Mouse (Mus musculus) ovary, adult 10 weeks (tissue): ENCODE measurements around the gene Hes5. TPM values are rescaled to one million over a fixed set of nuclear protein-coding genes. Genes with fewer than 3 reads are reported as not detected.

Experiments used
- polyA plus RNA-seq: library from polyadenylated mRNA; stranded (reverse); fragments of 350-450 nt; fragmentation: Illumina TruSeq; extraction: RNeasy Lipid Tissue Mini Kit (QIAGEN cat#74804); gene quantifications from one replicate; pipeline ENCODE4 v1.2.3, GENCODE M21; 2014

Gene Hes5
- not detected for polyA plus RNA-seq

GRCm38 (mm10) chr4:154960690-154961225 lies at the start of gene Hes5:
Gene Hes5 (plus strand): TSS chr4:154960923.

GRCm38 (mm10) chr4:154928395-154929087 lies 32.2 kb upstream of the Hes5 start, which contains the start of gene Tnfrsf14:
Gene Tnfrsf14 (minus strand): TSS chr4:154928563.

GRCm38 (mm10) chr4:154963901-154964580 lies 3.3 kb downstream of the Hes5 start, which contains the start of gene Pank4:
Gene Pank4 (plus strand): TSS chr4:154964123.

Other genes starting within 250 kb of the Hes5 start
- not detected for gene Ttc34, start 123.5 kb upstream of the Hes5 start, polyA plus RNA-seq
- 0.17 TPM for gene Mmel1, start 91.3 kb upstream of the Hes5 start, polyA plus RNA-seq
- not detected for gene Fam213b, start 61.8 kb upstream of the Hes5 start, polyA plus RNA-seq
- not detected for gene Tnfrsf14, start 32.4 kb upstream of the Hes5 start, polyA plus RNA-seq
- 4.2 TPM for gene Pank4, start 3.2 kb downstream of the Hes5 start, polyA plus RNA-seq
- not detected for gene Plch2, start 95.9 kb downstream of the Hes5 start, polyA plus RNA-seq
- 2.9 TPM for gene Pex10, start 106.1 kb downstream of the Hes5 start, polyA plus RNA-seq
- 183 TPM for gene Rer1, start 125.5 kb downstream of the Hes5 start, polyA plus RNA-seq
- gene Morn1, start 125.7 kb downstream of the Hes5 start, polyA plus RNA-seq = 3.4 TPM